Mouse (Mus musculus) ES-E14 (cell line): Measurements from ENCODE around the gene Btbd19. TPM values are rescaled to one million over a fixed set of nuclear protein-coding genes. Genes with fewer than 3 reads are reported as not detected.

ENCODE experiments used
- DNase-seq: peaks from one replicate; pipeline ENCODE4 v3.0.0-alpha.2; 2013; ENCODE audit warnings: low read depth, low spot score
- H3K27ac ChIP-seq: 2 replicates; pipeline ENCODE4 v1.5.1; 2012; ENCODE audit warnings: low read depth, mild to moderate bottlenecking, low read length, moderate library complexity, mixed read lengths; ENCODE audit not compliant: poor library complexity, insufficient read depth, severe bottlenecking
- H3K36me3 ChIP-seq: 2 replicates; pipeline ENCODE4 v1.6.1; 2012; ENCODE audit warnings: mild to moderate bottlenecking, low read length, moderate library complexity, mixed read lengths; ENCODE audit not compliant: control insufficient read depth, poor library complexity, insufficient read depth, severe bottlenecking
- H3K4me1 ChIP-seq, 2 experiments: fragments of 150-350 bp in 1 of 2; sonication (generic) in 1 of 2; 2 replicates each; pipeline ENCODE4 v1.6.1; 2012; ENCODE audit warnings: low read length in 2 of 2, mild to moderate bottlenecking in 1 of 2, mixed read lengths in 1 of 2; ENCODE audit not compliant: control insufficient read depth in 2 of 2, insufficient read depth in 2 of 2, poor library complexity in 1 of 2
- H3K4me3 ChIP-seq, 2 experiments: fragments of 150-350 bp in 1 of 2; sonication (generic) in 1 of 2; 2 replicates each; pipeline ENCODE4 v1.5.1; 2012; ENCODE audit warnings: low read length in 2 of 2, low read depth in 1 of 2, mild to moderate bottlenecking in 1 of 2, mixed read lengths in 1 of 2; ENCODE audit not compliant: insufficient read depth in 1 of 2, poor library complexity in 1 of 2, severe bottlenecking in 1 of 2
- H3K9ac ChIP-seq: 2 replicates; pipeline ENCODE4 v1.6.1; 2012; ENCODE audit warnings: low read depth, mild to moderate bottlenecking, low read length, mixed read lengths; ENCODE audit not compliant: poor library complexity, insufficient read depth, severe bottlenecking
- H3K9me3 ChIP-seq: fragments of 150-350 bp; sonication (generic); 2 replicates; pipeline ENCODE4 v1.6.1; 2012; ENCODE audit warnings: low read depth, mild to moderate bottlenecking, low read length; ENCODE audit not compliant: control insufficient read depth, insufficient read depth
- CHD2 ChIP-seq: IDR thresholded peaks from 2 replicates; pipeline ENCODE4 v1.6.1; 2014; ENCODE audit warnings: mild to moderate bottlenecking, low read depth, low read length, inconsistent platforms
- HCFC1 ChIP-seq: IDR thresholded peaks from 2 replicates; pipeline ENCODE4 v1.6.1; 2012; ENCODE audit warnings: low read length, inconsistent platforms, borderline replicate concordance; ENCODE audit not compliant: insufficient read depth
- MAFK ChIP-seq: IDR thresholded peaks from 2 replicates; pipeline ENCODE4 v1.6.1; 2014; ENCODE audit warnings: mild to moderate bottlenecking, low read depth, low read length, inconsistent platforms; ENCODE audit not compliant: insufficient read depth
- ZC3H11A ChIP-seq: IDR thresholded peaks from 2 replicates; pipeline ENCODE4 v1.6.1; 2012; ENCODE audit warnings: low read depth, mild to moderate bottlenecking, inconsistent platforms, low read length, borderline replicate concordance
- ZNF384 ChIP-seq: IDR thresholded peaks from 2 replicates; pipeline ENCODE4 v1.6.1; 2012; ENCODE audit warnings: low read depth, low read length, inconsistent platforms
- in situ Hi-C, 2 experiments: fragments of 600-800 bp; cut with MboI; formaldehyde crosslinking; loops; one replicate each; pipeline ENCODE4 v1.15.1; 2025; ENCODE audit warnings: low sequenced_read_pairs in 2 of 2, inconsistent platforms in 1 of 2; ENCODE audit not compliant: unreplicated experiment in 2 of 2
- total RNA-seq: library from RNA; depleted of rRNA; stranded (reverse); fragments of 300-350 nt; gene quantifications from 2 replicates; pipeline ENCODE4 v1.2.3, GENCODE M21; 2012

Gene Btbd19
- total RNA-seq, 1 experiment, result 51.2 TPM

- peaks cover 9 to 52% of the 10 kb centered on the region in 2 experiments; a peak in 3 of 4 replicates for H3K4me1 ChIP-seq
- in situ Hi-C loops, result loop anchor here in 1 of 2 experiments (25.0 kb wide), 1 partner anchor 314 kb away; the partner anchor contains the start of genes Hpdl, Mutyh and Toe1
Measured at GRCm38 (mm10) chr4:117125910-117126674, 567 bp upstream of the Btbd19 start.

GRCm38 (mm10) chr4:117124518-117125347, 792 bp downstream of the Btbd19 start:
- H3K9ac ChIP-seq, result peak overlapping the region; percentile 75
- peaks cover 19% of the 10 kb centered on the region for H3K36me3 ChIP-seq
- in situ Hi-C loops, result loop anchor here in 1 of 2 experiments (25.0 kb wide), 1 partner anchor 312 kb away; the partner anchor contains the start of genes Hpdl, Mutyh and Toe1
- no peak for TF ChIP-seq ZNF384
- TF ChIP-seq MAFK, result no peak
- TF ChIP-seq CHD2, result no peak
- no peak for TF ChIP-seq HCFC1
- TF ChIP-seq ZC3H11A, result no peak
- peaks cover 7 to 39% of the 10 kb centered on the region in 2 experiments; a peak in 3 of 4 replicates for H3K4me1 ChIP-seq
- H3K27ac ChIP-seq, result peak overlapping the region; percentile 98
- peak overlapping the region; percentile 30 to 51 for H3K4me3 ChIP-seq
- H3K9me3 ChIP-seq, result no peaks in the 10 kb centered on the region
- DNase-seq, result no peak

More at GRCm38 (mm10) chr4:117125910-117126674, 567 bp upstream of the Btbd19 start:
- Histone ChIP-seq H3K4me3 (peak overlapping the region in 1 of 2 experiments; percentile 8; a peak in 1 of 4 replicates), H3K27ac (peak overlapping the region; percentile 98), H3K9me3 (no peaks in the 10 kb centered on the region), H3K9ac (peak overlapping the region; percentile 73), H3K36me3 (peaks cover 31% of the 10 kb centered on the region)
- TF ChIP-seq CHD2 (0 out of 2 replicates have a peak, but pooled peaks have one; percentile 11), HCFC1 (no peak), ZC3H11A (no peak), ZNF384 (no peak), MAFK (peak; percentile 82)
- peak; percentile 98 for DNase-seq

- Histone ChIP-seq H3K9me3 (no peaks in the 10 kb centered on the region), H3K4me1 (peaks cover 7 to 37% of the 10 kb centered on the region in 2 experiments; a peak in 3 of 4 replicates), H3K4me3 (peak overlapping the region in 1 of 2 experiments; percentile 30; a peak in 3 of 4 replicates), H3K36me3 (peaks cover 17% of the 10 kb centered on the region), H3K27ac (peak overlapping the region; percentile 98; the same call in 1 of the 2 replicates), H3K9ac (peak overlapping the region; percentile 75; the same call in 1 of the 2 replicates)
- no peak for DNase-seq
- in situ Hi-C loops, result no loop called here
- no peak for TF ChIP-seq ZC3H11A
- TF ChIP-seq MAFK, result peak; percentile 96
- TF ChIP-seq HCFC1, result no peak
Measured at GRCm38 (mm10) chr4:117124218-117124517, 1.4 kb downstream of the Btbd19 start.

- H3K27ac ChIP-seq, result no peak overlapping the region; the same call in 1 of the 2 replicates
- no peak overlapping the region for H3K4me3 ChIP-seq
- H3K9me3 ChIP-seq, result no peaks in the 10 kb centered on the region
- no peak for DNase-seq
- peak overlapping the region; percentile 13; the same call in 1 of the 2 replicates for H3K9ac ChIP-seq
- in situ Hi-C loops, result no loop called here
- peaks cover 7 to 34% of the 10 kb centered on the region in 2 experiments; a peak in 3 of 4 replicates for H3K4me1 ChIP-seq
- H3K36me3 ChIP-seq, result peaks cover 12% of the 10 kb centered on the region
- TF ChIP-seq HCFC1 (no peak), ZNF384 (no peak), MAFK (no peak), CHD2 (no peak), ZC3H11A (no peak)
Measured at GRCm38 (mm10) chr4:117123546-117124217, 1.8 kb downstream of the Btbd19 start.
